Mouse (Mus musculus) R1 (cell line): ENCODE measurements around the gene Pik3ca.

Experiments used
- DNase-seq: peaks from one replicate; pipeline ENCODE4 v3.0.0-alpha.2; 2018; ENCODE audit warnings: low read depth, low spot score

The Pik3ca gene

DNA sequence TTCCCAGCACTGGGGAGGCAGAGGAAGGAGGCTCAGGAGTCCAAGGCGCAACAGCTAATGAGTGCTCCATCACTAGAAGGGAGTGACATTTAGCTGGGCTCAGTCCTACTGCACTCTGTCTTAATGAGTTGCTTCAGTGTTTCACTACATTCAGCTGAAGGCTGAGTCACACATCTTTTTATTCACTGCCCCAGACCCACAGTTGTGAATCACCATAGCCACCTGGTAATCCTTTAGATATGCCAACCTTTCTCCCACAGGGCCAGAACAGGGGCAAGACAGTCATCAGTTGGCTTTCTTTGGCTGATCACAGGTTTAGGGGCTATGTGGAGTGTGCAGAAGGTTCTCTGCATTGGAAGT lies 99.2 kb downstream of the Pik3ca start:
- DNase-seq, result no peak

DNA sequence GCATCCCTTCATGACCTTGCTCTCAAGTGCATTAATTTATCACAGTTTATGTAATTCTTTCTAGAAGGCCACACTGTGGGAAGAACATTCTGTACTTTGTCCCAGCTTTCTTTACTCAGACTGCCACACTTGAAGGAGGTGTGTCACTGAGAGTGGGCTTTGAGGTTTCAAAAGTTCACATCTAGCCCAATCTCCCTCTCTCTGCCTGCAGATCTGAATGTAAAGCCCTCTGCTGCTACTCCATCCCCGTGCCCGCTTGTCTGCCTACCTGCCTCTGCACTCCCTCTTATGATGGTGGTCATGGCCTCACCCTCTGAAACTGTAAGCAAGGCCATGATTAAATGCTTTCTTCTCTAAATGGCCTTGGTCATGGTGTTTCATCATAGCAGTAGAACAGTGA lies 102.9 kb downstream of the Pik3ca start:
- no peak for DNase-seq

- no peak for DNase-seq
Observed at GRCm38 (mm10) chr3:32505841-32506240, 108.4 kb downstream of the Pik3ca start.

DNA sequence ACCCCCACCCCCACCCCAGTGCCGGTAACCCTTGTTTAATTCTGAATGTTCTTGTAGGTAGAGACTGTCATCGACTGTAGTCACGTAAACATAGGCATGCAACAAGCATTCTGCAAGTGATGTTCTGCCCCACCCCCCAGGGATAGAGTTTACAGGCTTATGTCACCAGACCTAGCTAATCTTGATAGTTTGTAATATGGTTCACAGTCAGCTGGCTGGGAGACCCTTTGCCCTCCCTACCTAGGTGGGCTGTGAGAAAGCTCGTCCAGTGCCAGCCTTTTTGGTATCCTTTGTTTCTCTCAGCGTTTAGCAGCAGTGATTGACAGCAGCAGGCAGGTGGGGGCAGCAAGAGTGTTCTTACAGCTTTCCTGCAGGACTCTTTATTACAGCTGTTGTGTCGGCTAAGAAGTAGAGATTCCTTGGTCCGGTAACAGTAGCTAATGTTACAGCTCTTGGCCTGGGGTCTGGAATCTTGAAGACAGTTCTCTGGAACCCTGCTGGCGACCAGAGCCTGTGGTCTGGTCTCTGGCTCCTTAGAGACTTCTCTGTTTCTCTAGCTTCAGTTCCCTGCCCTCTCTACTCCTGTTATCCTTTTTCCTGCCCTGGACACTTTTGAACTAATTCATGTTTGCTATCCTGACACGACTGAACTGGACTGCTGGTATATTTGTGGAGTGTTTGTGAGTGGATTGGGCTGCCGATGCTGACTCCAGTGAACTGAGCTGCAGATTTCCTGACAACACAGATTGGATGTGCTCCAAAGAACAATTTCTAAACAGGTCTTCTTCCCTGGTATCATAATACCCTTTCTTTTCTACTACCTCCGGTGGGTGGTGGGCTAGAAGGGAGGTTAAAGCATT lies 109.1 kb downstream of the Pik3ca start:
- no peak for DNase-seq

- peak; percentile 81 for DNase-seq
Observed at GRCm38 (mm10) chr3:32508666-32509324, 111.3 kb downstream of the Pik3ca start.

GRCm38 (mm10) chr3:32509496-32510374 lies 112.3 kb downstream of the Pik3ca start, which contains the start of gene Zfp639:
Gene Zfp639, plus strand, starts transcription at chr3:32510259.
- DNase-seq, result peak; percentile 94

DNA sequence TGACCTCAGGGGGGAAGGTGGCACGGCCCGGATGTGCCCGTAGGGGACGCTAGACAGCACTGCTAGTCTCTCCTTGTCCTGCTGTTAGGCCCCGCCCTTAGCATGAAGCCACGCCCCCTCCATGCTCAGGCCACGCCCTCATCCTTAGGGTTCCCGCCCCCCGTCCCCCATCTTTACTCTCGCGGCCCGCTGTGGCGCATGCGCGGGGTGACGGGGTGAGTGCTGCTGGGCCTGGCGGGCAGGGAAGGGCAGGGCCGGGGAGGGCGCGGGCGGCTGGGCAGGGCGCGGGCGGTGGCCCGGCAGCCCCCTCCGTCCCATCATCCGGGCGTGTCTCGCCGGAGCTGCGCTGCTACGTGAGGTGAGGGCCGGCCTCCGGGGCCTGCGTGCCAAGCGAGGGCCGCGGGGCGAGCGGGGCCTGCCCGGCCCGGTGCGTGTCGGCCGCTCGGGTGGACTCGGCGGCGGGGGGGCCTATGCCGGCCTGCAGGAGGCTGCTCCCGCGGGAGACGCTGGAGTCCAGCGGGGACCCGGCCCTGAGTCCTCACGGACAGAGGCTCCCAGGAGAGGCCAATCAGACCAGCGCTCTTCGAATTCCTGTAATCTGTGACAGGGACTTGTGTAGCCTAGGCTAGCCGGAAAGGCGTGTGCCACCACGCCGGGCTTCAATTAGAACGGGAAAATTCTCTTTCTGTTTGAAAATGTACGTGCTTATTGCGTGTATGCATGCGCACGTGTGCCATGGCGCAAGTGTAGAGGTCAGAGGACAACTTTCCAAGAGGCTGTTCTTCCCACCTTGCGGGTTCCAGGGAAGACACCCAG lies 113.1 kb downstream of the Pik3ca start:
- peak; percentile 94 for DNase-seq

DNA sequence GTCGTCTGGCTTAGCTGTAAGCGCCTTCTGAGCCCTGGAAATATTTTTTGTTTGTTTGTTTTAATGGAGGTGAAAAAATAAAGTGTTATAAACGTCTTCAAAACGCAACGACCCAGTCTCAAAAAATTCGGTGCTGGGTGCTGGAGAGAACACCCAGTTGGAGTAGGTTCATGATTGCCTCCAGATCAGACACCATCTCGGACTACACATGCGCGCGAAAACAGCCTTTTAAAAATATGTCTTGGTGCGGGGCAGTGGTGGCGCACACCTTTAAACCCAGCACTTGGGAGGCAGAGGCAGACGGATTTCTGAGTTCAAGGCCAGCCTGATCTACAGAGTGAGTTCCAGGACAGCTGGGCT lies 113.7 kb downstream of the Pik3ca start:
- peak; percentile 61 for DNase-seq

- DNase-seq, result no peak
Observed at GRCm38 (mm10) chr3:32512686-32513284, 115.3 kb downstream of the Pik3ca start.

DNA sequence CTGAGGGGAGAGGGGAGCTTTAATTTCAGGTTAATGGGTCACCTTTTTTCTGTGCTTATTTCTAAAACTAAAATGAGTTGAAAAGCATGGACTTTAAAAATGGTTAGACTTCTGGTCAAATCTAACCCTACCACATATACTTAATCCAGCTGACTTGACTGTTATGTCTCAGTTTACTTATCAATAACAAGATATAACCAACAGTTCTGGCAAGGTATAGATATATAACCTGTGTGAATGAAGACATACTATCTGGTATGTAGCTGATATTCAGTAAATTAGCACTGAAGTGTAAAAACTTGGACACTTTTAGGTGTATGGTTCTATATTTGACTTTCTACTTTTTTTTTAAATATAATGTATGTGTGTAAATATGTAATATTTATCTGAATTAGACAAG lies 116.1 kb downstream of the Pik3ca start:
- DNase-seq, result no peak
